Mouse (Mus musculus) CD4-positive, CD25-positive, alpha-beta regulatory T cell, adult 2 months (primary cell): Measurements from ENCODE around the gene Auts2.

Experiments
- DNase-seq: peaks from one replicate; pipeline ENCODE4 v3.0.0-alpha.2; 2012; ENCODE audit warnings: low read depth, low spot score

Gene Auts2

GRCm38 (mm10) chr5:132324246-132324883 is 218.8 kb downstream of the Auts2 start:
- no peak for DNase-seq

GRCm38 (mm10) chr5:132323608-132324007 is 219.5 kb downstream of the Auts2 start:
- no peak for DNase-seq

GRCm38 (mm10) chr5:132322971-132323370 is 220.2 kb downstream of the Auts2 start:
- DNase-seq = no peak

- no peak for DNase-seq
These were observed 224.9 kb downstream of the Auts2 start for GRCm38 (mm10) chr5:132318026-132318765.

- no peak for DNase-seq
These were observed 226.2 kb downstream of the Auts2 start for GRCm38 (mm10) chr5:132316897-132317296.

GRCm38 (mm10) chr5:132314300-132314699 is 228.8 kb downstream of the Auts2 start:
- DNase-seq = no peak

- DNase-seq = no peak
These were observed 236.1 kb downstream of the Auts2 start for GRCm38 (mm10) chr5:132307000-132307399.

- DNase-seq = no peak
These were observed 237.7 kb downstream of the Auts2 start for GRCm38 (mm10) chr5:132305354-132305934.

GRCm38 (mm10) chr5:132302778-132303177 is 240.4 kb downstream of the Auts2 start:
- no peak for DNase-seq

- no peak for DNase-seq
These were observed 242.3 kb downstream of the Auts2 start for GRCm38 (mm10) chr5:132300794-132301193.

- no peak for DNase-seq
These were observed 243.4 kb downstream of the Auts2 start for GRCm38 (mm10) chr5:132299716-132300115.

GRCm38 (mm10) chr5:132298996-132299395 is 244.1 kb downstream of the Auts2 start:
- no peak for DNase-seq

GRCm38 (mm10) chr5:132297309-132297708 is 245.8 kb downstream of the Auts2 start:
- no peak for DNase-seq

- DNase-seq = no peak
These were observed 248.7 kb downstream of the Auts2 start for GRCm38 (mm10) chr5:132294469-132294868.

GRCm38 (mm10) chr5:132292932-132293331 is 250.2 kb downstream of the Auts2 start:
- no peak for DNase-seq

GRCm38 (mm10) chr5:132290606-132291535 is 252.3 kb downstream of the Auts2 start:
- no peak for DNase-seq

GRCm38 (mm10) chr5:132283741-132284140 is 259.4 kb downstream of the Auts2 start:
- no peak for DNase-seq

- DNase-seq = no peak
These were observed 268.8 kb downstream of the Auts2 start for GRCm38 (mm10) chr5:132274098-132274898.

- DNase-seq = no peak
These were observed 271.0 kb downstream of the Auts2 start for GRCm38 (mm10) chr5:132272132-132272531.

GRCm38 (mm10) chr5:132270896-132271295 is 272.2 kb downstream of the Auts2 start:
- no peak for DNase-seq

- no peak for DNase-seq
These were observed 273.1 kb downstream of the Auts2 start for GRCm38 (mm10) chr5:132270074-132270473.
